Mouse (Mus musculus) heart, postnatal 0 days (tissue): ENCODE measurements at regions not wholly inside any gene's neighbourhood (a gene's known extent, or its start where the extent isn't known, plus 50 kb on each side); places are given as distances from the start of the nearest gene placed in this dataset.

Experiments used
- CTCF ChIP-seq: IDR thresholded peaks from 2 replicates; pipeline ENCODE4 v1.5.1; 2016; ENCODE audit warnings: antibody characterized with exemption, control low read depth, low read depth
- EP300 ChIP-seq: IDR thresholded peaks from 2 replicates; pipeline ENCODE4 v1.6.1; 2016; ENCODE audit warnings: antibody characterized with exemption, low read depth

- TF ChIP-seq EP300 (no peak), CTCF (no peak)
These were observed 119.3 kb upstream of the Hnrnpa3 start for GRCm38 (mm10) chr2:75539726-75540125.
